In genomic region chr1:39847066-39847465, GRCm38 (mm10) we compare ENCODE assay signal across 14 mouse cellular contexts. TPM values are rescaled to one million over a fixed set of nuclear protein-coding genes. Genes with fewer than 3 reads are reported as not detected.
DNase-seq lines count a peak whose midpoint lies in the region; ATAC-seq lines count a peak whose summit lies in the region.
"Had no signal": no experiment of that assay in that cellular context is flagged by ENCODE, and none has a peak within 500 bp of the region (broad histone marks: within the 10 kb centered on the region; RNA-seq: fewer than 3 reads in every experiment).

No protein-coding gene starts in this region.

- H3K4me3 ChIP-seq in kidney, embryonic 15.5 days (replicated peaks): no peak overlapping the region
- no peak overlapping the region for H3K4me3 ChIP-seq in midbrain, embryonic 11.5 days (ENCODE audit: low read depth, low read length)
- H3K4me3 ChIP-seq: forebrain, embryonic 12.5 days; liver, embryonic 13.5 days had no signal

- WGBS in kidney, embryonic 15.5 days: 76% methylated on average over 7 of the region's 7 CpGs
- 82% methylated on average over 7 of the region's 7 CpGs for WGBS in midbrain, embryonic 11.5 days

- H3K9me3 ChIP-seq in kidney, embryonic 15.5 days (replicated peaks): no peaks in the 10 kb centered on the region
- H3K9me3 ChIP-seq in midbrain, embryonic 11.5 days (ENCODE audit: control insufficient read depth, low read length): no peaks in the 10 kb centered on the region
- H3K9me3 ChIP-seq: forebrain, embryonic 12.5 days; liver, embryonic 13.5 days had no signal

- H3K27me3 ChIP-seq in kidney, embryonic 15.5 days: no peaks in the 10 kb centered on the region
- H3K27me3 ChIP-seq in midbrain, embryonic 11.5 days (ENCODE audit: control insufficient read depth, insufficient read depth, low read length): no peaks in the 10 kb centered on the region
- H3K27me3 ChIP-seq: forebrain, embryonic 12.5 days; liver, embryonic 13.5 days had no signal

- peaks cover 17% of the 10 kb centered on the region for H3K4me1 ChIP-seq in kidney, embryonic 15.5 days
- no peaks in the 10 kb centered on the region for H3K4me1 ChIP-seq in midbrain, embryonic 11.5 days (ENCODE audit: control insufficient read depth, insufficient read depth, low read length)

- H3K4me2 ChIP-seq in kidney, embryonic 15.5 days: no peak overlapping the region
- H3K4me2 ChIP-seq in midbrain, embryonic 11.5 days: no peak overlapping the region
- H3K4me2 ChIP-seq: forebrain, embryonic 12.5 days; liver, embryonic 13.5 days had no signal

- ATAC-seq in kidney, embryonic 15.5 days (replicated peaks; ENCODE audit: low FRiP score): no peak
- peak; percentile 21 for ATAC-seq in activated CD4-positive, CD25-positive, alpha-beta regulatory T cell, adult 4 months
- ATAC-seq in midbrain, embryonic 11.5 days (ENCODE audit: low FRiP score): no peak
- ATAC-seq: hindbrain, postnatal 0 days had no signal

- no peak overlapping the region for H3K9ac ChIP-seq in kidney, embryonic 15.5 days
- H3K9ac ChIP-seq in midbrain, embryonic 11.5 days (ENCODE audit: low read length): no peak overlapping the region
- H3K9ac ChIP-seq: forebrain, embryonic 12.5 days; liver, embryonic 13.5 days had no signal

- intact Hi-C loops in gastrocnemius, postnatal 36 days (cut with DNase I): no loop called here

- peak; percentile 7 for DNase-seq in kidney, adult 18-20 months
- DNase-seq in kidney, postnatal 10 days: peak; percentile 28
- DNase-seq in monocyte, adult 2 months (ENCODE audit: low read depth in 1 of 2, low spot score in 2 of 2): peak; percentile 61 to 77
- no peak for DNase-seq in midbrain, embryonic 11.5 days (ENCODE audit: low spot score, missing footprints)
- no peak for DNase-seq in thymus, postnatal 4 days
- no peak for DNase-seq in gastrocnemius, postnatal 36 days
- DNase-seq: layer of hippocampus, postnatal 36 days; liver, embryonic 13.5 days had no signal

- H3K27ac ChIP-seq in kidney, embryonic 15.5 days: no peak overlapping the region
- H3K27ac ChIP-seq in midbrain, embryonic 11.5 days (ENCODE audit: low read depth, low read length): no peak overlapping the region
- H3K27ac ChIP-seq: forebrain, embryonic 12.5 days; hindbrain, postnatal 0 days; liver, embryonic 13.5 days had no signal

- H3K36me3 ChIP-seq in kidney, embryonic 15.5 days: no peaks in the 10 kb centered on the region
- no peaks in the 10 kb centered on the region for H3K36me3 ChIP-seq in midbrain, embryonic 11.5 days (ENCODE audit: control insufficient read depth, insufficient read depth, low read length)
- H3K36me3 ChIP-seq: forebrain, embryonic 12.5 days; liver, embryonic 13.5 days had no signal

RNA-seq across cellular contexts. Expression of gene Gm3646, which starts 41.9 kb away (rescaled TPM):
- not detected in 2 replicates for polyA plus RNA-seq in kidney, embryonic 15.5 days (2015; fragmentation: Nextera tagmentation; extraction: Ambion mirVana)
- polyA plus RNA-seq in activated CD4-positive, CD25-positive, alpha-beta regulatory T cell, adult 4 months (2017; shearing (Covaris generic)): not detected
- polyA plus RNA-seq in midbrain, embryonic 11.5 days (2014; fragmentation: Nextera tagmentation; extraction: Ambion mirVana): not detected in 2 replicates
- total RNA-seq in gastrocnemius, postnatal 36 days (2021): 1 to 10 TPM; 1.3 to 1.9 TPM
- total RNA-seq: hindbrain, postnatal 0 days; layer of hippocampus, postnatal 36 days had no signal
- polyA plus RNA-seq: forebrain, embryonic 12.5 days; gonadal fat pad, adult 2 months; hindbrain, postnatal 0 days; liver, embryonic 13.5 days; stomach, embryonic 14.5 days had no signal

RNA-seq across cellular contexts. Expression of gene Map4k4, which starts 53.6 kb away (rescaled TPM):
- polyA plus RNA-seq in kidney, embryonic 15.5 days (2015; fragmentation: Nextera tagmentation; extraction: Ambion mirVana): 31.0 and 33.5 TPM in 2 replicates
- polyA plus RNA-seq in activated CD4-positive, CD25-positive, alpha-beta regulatory T cell, adult 4 months (2017; shearing (Covaris generic)): 10 to 100 TPM; 23.8 to 33.8 TPM
- 30.7 and 33.7 TPM in 2 replicates for polyA plus RNA-seq in midbrain, embryonic 11.5 days (2014; fragmentation: Nextera tagmentation; extraction: Ambion mirVana)
- total RNA-seq in gastrocnemius, postnatal 36 days (2021): 10 to 100 TPM; 26.0 to 30.9 TPM

Comparison
In these comparisons a context has a peak if more than half of its experiments do, and no peak if none do; other contexts are left out.
1. DNase-seq: peak in kidney, adult 18-20 months (single experiment), kidney, postnatal 10 days (single experiment) and monocyte, adult 2 months (2 of 2); none in midbrain, embryonic 11.5 days (single experiment), thymus, postnatal 4 days (single experiment) and gastrocnemius, postnatal 36 days (0 of 2).